Mouse (Mus musculus) retina, adult 2 months (tissue): ENCODE measurements at regions not wholly inside any gene's neighbourhood (a gene's known extent, or its start where the extent isn't known, plus 50 kb on each side); places are given as distances from the start of the nearest gene placed in this dataset.

ENCODE experiments used
- DNase-seq: peaks from one replicate; pipeline ENCODE4 v3.0.0-alpha.2; 2012; ENCODE audit warnings: low read depth, low spot score

DNA sequence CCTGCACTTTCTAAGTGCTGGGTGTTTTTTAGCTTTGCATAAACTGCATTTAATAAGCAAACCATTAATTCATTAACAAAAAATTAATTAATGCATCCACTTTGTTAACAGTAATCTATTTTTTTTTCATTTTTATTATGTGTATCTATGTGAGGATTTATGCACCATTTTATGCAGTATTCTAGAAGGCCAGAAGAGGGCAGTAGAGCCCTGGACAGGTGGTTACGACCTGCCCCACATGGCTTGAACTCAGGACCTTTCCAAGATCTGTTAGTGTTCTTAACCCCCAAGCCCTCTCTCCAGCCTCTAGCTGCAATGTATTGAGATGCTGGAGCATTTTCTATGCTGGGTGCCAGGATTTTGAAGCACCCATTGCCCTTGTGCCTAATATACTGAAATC, 377.6 kb upstream of the Tbx3 start:
- DNase-seq = no peak

DNA sequence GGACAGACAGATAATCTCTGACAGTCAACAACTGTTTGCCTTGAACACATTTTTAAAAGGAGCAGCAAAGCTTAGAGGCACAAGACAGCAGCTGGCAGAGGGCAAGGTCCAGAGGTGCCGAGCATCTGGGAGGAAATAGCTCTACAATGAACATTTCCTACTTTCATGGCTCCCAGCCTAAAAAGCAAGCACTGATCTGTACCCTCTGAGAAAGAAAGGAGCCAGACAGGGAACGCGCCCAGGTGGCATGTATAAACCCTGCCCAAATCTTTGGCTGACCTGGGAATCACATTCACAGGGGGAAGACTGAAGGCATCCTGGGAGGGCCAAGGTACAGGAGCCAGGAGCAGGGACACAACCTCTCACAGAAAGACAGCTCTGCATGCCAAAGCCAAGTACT, 371.2 kb upstream of the Tbx3 start:
- DNase-seq = no peak

GRCm38 (mm10) chr5:119300106-119300505, 370.4 kb upstream of the Tbx3 start:
- DNase-seq = no peak

DNA sequence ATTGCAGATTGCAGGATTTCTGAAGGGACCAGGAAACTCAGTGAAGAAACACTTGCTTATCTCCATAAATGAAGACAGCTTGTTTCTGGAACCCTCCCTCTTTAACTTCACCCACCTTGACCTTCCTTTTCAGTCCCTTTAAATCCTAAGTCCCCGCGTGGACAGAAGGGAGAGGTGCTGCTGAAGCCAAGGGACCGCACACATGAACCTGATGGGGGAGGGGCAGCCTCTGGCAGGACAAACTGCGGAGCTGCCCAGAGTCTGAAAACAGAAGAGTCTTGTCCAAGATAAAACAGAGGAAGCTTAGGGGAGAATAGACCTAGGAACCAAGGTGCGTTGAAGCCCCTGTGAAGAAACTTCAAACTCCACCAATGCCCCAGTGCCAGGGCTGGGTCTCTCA, 368.9 kb upstream of the Tbx3 start:
- no peak for DNase-seq

- no peak for DNase-seq
These were observed 365.7 kb upstream of the Tbx3 start for GRCm38 (mm10) chr5:119304721-119305120.

- DNase-seq = no peak
These were observed 362.7 kb upstream of the Tbx3 start for GRCm38 (mm10) chr5:119307768-119308167.

GRCm38 (mm10) chr5:119310178-119310930, 360.1 kb upstream of the Tbx3 start:
- no peak for DNase-seq

DNA sequence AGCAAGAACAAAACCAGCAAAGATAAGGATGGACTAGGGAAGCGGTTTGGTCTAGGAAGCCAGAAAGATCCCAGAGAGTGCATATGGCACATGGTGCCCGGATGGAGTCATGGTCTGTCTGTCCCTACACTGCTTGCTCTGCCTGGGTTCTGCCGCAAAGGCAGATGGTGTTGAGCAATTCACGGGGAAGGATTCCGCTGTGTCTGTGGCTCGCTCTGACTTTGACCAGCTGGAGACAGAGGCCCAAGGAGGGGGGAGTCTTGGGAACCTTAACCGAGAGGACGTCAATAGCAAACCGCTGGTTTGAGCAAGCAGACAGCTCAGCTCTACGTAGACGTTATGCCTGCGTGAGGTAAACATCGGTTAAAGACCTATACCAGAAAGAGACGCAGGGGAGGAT, 357.7 kb upstream of the Tbx3 start:
- no peak for DNase-seq

DNA sequence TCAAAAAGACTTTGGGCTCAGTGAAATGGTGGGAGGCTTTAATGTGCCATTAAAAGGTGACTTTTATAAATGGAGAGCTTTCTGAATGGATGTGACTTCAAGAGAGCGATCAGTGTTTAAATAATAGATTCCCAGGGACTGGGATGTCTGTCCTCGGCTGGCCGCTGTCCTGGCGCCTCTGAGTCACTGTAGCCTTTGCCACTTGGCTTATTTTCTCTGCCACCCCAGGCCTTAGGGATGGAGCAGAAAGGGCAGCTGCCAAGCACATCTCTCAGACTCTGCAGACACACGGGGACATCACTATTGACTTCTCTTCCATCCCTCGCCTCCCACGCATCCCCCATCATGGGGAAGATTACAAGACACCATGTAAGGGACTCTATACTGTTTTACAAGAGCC, 355.3 kb upstream of the Tbx3 start:
- no peak for DNase-seq

- DNase-seq = no peak
These were observed 352.9 kb upstream of the Tbx3 start for GRCm38 (mm10) chr5:119317617-119318016.

DNA sequence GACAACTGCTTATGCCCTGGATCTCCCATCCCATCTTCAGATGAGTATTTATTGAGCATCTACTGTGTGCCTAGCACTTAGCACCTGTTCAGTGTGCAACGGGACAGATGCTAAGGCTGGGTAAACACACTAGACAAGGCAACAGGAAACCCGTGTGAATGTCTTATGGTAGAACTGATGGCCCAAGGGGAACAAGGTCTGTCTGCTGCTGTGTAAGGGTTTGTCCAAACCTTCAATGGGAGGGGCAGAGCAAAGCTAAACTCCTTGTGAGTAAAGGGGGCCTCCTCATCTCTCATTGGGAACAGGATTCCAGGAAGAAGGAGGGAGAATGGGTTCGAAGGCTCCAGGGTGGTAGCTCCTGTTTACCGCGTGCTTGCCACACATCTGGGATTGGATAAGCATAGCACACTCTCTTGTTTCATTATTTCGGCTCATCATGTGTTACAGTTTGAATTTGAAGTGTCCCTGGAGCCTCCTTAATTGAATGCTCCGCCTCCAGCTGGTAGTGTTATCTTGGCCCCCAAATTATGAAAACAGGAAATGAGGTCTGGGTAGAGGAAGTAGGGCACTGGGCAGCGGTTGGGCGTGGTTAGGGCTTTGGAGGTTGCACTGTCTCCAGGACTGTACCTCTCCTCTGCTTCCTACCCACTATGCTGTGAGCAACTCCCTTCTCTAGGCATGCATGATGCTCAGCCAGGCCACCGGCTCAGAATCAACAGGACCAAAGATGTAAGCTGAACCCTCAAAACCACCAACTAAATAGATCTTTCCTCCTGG, 348.9 kb upstream of the Tbx3 start:
- no peak for DNase-seq

- no peak for DNase-seq
These were observed 348.1 kb upstream of the Tbx3 start for GRCm38 (mm10) chr5:119322411-119322810.

- no peak for DNase-seq
These were observed 344.7 kb upstream of the Tbx3 start for GRCm38 (mm10) chr5:119325681-119326255.

GRCm38 (mm10) chr5:119326895-119327294, 343.6 kb upstream of the Tbx3 start:
- DNase-seq = no peak

- no peak for DNase-seq
These were observed 341.5 kb upstream of the Tbx3 start for GRCm38 (mm10) chr5:119328971-119329370.

DNA sequence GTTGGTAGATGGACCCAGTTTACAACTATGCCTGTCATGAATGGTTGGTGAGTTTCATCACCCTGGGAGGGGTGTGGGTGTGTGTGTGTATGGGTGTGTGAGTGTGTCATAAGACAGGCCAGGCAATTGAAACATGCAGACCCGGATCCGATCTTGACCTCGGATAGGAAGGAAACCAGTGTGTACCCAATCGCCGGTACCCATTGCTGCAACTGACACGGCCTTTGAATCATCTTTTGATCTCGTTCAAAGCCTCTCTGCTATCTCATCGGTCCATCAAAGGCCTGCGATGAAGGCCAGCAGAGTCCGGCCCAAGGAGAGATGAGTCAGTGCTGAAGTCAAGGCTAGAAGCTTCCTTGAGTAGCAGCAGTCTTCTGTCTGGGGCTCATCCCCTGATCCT, 341.1 kb upstream of the Tbx3 start:
- no peak for DNase-seq

- DNase-seq = no peak
These were observed 340.6 kb upstream of the Tbx3 start for GRCm38 (mm10) chr5:119329860-119330259.

DNA sequence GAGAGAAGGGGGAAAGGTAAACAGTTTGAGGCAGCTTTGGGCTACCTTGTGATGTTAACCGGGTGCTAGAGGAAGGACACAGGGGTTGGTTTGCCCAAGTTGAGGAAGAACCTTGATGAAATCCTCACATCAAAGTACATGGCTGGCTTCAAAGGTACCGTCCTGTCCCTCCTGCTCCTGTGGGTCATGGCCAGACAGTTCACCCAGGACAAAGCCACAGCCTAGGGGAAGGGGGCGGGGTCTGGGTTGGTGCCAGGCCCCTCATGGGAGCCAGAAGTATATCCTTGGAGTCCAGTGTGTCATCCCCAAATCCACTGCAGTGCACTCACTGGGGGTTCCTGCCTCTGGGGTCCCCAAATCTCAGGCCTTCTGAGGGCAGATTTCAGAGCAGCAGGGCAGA, 339.0 kb upstream of the Tbx3 start:
- no peak for DNase-seq

DNA sequence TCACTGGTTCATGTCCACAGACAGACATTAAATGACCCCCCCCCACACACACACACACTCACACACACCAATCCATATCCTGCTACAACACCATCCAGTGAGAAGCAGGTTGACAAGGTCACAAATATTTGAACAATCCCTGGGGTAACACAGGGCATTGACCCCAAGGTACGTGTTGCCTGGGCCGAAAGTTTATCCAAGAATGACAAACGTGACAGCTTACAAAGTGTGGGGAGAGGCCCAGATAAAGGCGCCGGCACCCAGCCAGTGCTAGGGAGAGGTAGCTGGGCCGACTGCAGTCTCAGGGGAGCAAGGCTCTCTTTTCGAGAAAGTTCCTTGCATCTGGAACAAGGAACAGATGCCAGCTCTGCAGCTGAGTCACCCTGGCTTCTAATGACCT, 337.8 kb upstream of the Tbx3 start:
- no peak for DNase-seq

GRCm38 (mm10) chr5:119335211-119335610, 335.3 kb upstream of the Tbx3 start:
- no peak for DNase-seq

DNA sequence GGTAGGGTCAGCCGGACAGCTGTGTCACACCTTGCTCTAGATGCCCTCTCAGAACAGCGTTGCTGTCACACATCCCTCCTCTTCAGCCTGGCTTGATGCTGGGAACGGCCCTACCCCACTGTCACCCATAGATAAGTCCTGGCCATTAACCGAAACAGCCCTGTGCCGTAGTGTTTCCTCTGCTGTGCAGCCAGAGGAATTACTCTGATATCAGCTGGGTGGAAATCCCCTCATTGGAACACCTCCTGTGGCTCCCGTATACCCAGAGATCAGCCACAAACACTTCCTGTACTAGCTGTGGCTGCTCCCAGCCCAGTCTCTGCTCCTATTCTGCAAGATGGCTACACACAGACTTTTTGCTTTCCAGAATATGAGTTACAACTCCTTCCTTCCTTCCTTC, 334.5 kb upstream of the Tbx3 start:
- DNase-seq = no peak

GRCm38 (mm10) chr5:119337739-119338138, 332.7 kb upstream of the Tbx3 start:
- DNase-seq = no peak

GRCm38 (mm10) chr5:119338711-119339110, 331.8 kb upstream of the Tbx3 start:
- no peak for DNase-seq
